Mouse (Mus musculus) olfactory bulb, adult 2 months (tissue): Measurements from ENCODE around the gene Amy1.

ENCODE experiments used
- CTCF ChIP-seq: fragments of 200-500 bp; IDR thresholded peaks from 2 replicates; pipeline ENCODE4 v1.5.1; 2012; ENCODE audit warnings: low read depth, mild to moderate bottlenecking, low read length, moderate library complexity; ENCODE audit not compliant: insufficient read depth
- POLR2A ChIP-seq: fragments of 200-500 bp; IDR thresholded peaks from 2 replicates; pipeline ENCODE4 v1.6.1; 2012; ENCODE audit warnings: mild to moderate bottlenecking, low read depth, low read length, moderate library complexity; ENCODE audit not compliant: insufficient read depth

GRCm38 (mm10) chr3:113590844-113591243, 15.7 kb downstream of the Amy1 start:
- TF ChIP-seq POLR2A = no peak
- TF ChIP-seq CTCF = no peak
